In the genomic region with DNA sequence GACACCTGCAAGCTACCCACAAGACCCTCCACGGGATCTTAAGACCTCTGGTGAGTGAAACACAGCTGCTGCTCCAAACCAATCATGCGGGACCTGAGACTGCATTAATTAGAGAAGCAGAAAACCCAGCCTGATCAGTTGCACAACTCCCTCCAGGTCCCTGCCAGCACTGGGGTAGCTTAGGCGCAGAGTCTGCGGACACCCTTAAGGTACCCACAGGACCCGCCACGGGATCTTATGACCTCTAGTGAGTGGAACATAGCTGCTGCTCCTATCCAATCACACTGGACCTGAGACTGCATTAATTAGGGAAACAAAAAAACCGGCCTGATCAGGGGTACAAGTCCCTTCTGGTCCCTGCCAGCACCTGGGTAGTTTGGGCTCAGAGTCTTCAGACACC, we compare ENCODE assay signal across 18 mouse cellular contexts.
"Had no signal": no experiment of that assay in that cellular context is flagged by ENCODE, and none has a peak within 500 bp of the region (broad histone marks: within the 10 kb centered on the region; RNA-seq: fewer than 3 reads in every experiment).

No protein-coding gene starts in this region.

- DNase-seq: liver, embryonic 13.5 days; liver, postnatal 0 days; lung, adult 2 months; lung, postnatal 14 days; lung, postnatal 36 days; right cerebral cortex, postnatal 14 days; thymus, adult 2 months; thymus, postnatal 25 days; thymus, postnatal 4 days had no signal

- H3K27me3 ChIP-seq: liver, embryonic 13.5 days; liver, embryonic 15.5 days; lung, embryonic 15.5 days; megakaryocyte, embryonic 14.5 days; midbrain, embryonic 15.5 days; neural tube, embryonic 12.5 days; stomach, embryonic 15.5 days had no signal

- H3K9ac ChIP-seq: liver, embryonic 13.5 days; liver, embryonic 15.5 days; liver, postnatal 0 days; lung, embryonic 15.5 days; midbrain, embryonic 15.5 days; neural tube, embryonic 12.5 days; stomach, embryonic 15.5 days had no signal

- H3K9me3 ChIP-seq: liver, embryonic 13.5 days; liver, embryonic 15.5 days; lung, embryonic 15.5 days; midbrain, embryonic 15.5 days; neural tube, embryonic 12.5 days; stomach, embryonic 15.5 days had no signal

- H3K4me3 ChIP-seq: liver, embryonic 13.5 days; liver, embryonic 15.5 days; lung, embryonic 15.5 days; megakaryocyte, embryonic 14.5 days; midbrain, embryonic 15.5 days; neural tube, embryonic 12.5 days; stomach, embryonic 15.5 days had no signal

- H3K4me1 ChIP-seq: liver, embryonic 13.5 days; liver, embryonic 15.5 days; lung, embryonic 15.5 days; megakaryocyte, embryonic 14.5 days; midbrain, embryonic 15.5 days; neural tube, embryonic 12.5 days; stomach, embryonic 15.5 days had no signal

- H3K27ac ChIP-seq: liver, embryonic 13.5 days; liver, embryonic 15.5 days; lung, embryonic 15.5 days; macrophage; midbrain, embryonic 15.5 days; neural tube, embryonic 12.5 days; stomach, embryonic 15.5 days; stomach, postnatal 0 days had no signal

- H3K4me2 ChIP-seq: liver, embryonic 13.5 days; liver, embryonic 15.5 days; lung, embryonic 15.5 days; midbrain, embryonic 15.5 days; neural tube, embryonic 12.5 days; stomach, embryonic 15.5 days had no signal

- ATAC-seq: liver, postnatal 0 days; lung, postnatal 0 days; midbrain, embryonic 15.5 days had no signal

- H3K36me3 ChIP-seq: liver, embryonic 13.5 days; liver, embryonic 15.5 days; lung, embryonic 15.5 days; midbrain, embryonic 15.5 days; neural tube, embryonic 12.5 days; stomach, embryonic 15.5 days had no signal
